Mouse (Mus musculus): ENCODE measurements around the gene Eif4e1b.

- TF ChIP-seq CTCF (IDR thresholded peaks at IDR 0.05; ENCODE audit: low read depth) (no peak), EP300 (IDR thresholded peaks at IDR 0.05; ENCODE audit: low read depth) (no peak)
Observed at GRCm38 (mm10) chr13:54765281-54766191, 18.3 kb upstream of the Eif4e1b start.

All from liver, postnatal 0 days (tissue).